Mouse (Mus musculus): ENCODE data around the gene Cpsf2.

DNA sequence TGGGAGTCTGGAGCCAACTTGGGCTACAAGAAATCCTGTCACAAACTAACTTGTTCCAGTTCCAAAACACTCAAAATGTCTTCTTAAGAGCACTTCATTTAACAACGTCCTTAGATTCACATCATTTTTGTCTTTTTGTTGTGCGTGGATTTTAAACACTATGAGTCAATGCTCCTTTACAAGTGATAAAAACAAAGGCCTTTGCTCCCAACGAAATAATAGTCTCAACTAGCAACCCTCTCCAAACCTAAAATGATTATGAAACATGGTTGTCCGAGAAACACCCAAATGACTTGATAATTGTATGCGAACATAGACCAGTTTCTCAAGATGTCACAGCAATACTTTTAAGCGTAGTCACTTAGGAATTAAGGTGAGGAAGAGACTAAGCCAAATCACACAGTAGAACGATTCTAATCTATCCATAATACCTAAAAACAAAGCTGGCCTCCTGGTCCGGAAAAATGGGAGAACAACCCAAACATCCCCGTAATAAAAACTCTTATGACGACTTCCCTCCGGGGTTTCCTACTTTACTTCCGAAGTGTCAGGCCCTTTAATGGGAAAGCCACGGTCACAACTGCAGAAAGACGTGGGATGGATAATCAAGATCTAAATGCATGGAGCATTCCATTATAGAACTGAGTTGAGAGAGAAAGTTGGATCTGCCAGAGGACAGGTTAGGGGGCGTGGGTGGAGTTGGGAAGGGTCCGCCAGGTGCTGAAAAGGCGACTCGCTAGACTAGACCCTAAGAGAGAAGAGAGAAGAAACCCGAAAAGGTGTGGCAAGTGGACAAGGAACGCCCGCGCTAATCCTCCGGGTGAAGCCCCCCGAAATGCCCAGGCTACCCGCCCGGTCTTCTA, 18.5 kb upstream of the Cpsf2 start:
- no peak for TF ChIP-seq POLR2A (IDR thresholded peaks at IDR 0.05; ENCODE audit: borderline replicate concordance, control insufficient read depth, low read depth, low read length)
- no peak for TF ChIP-seq CTCF (IDR thresholded peaks at IDR 0.05; ENCODE audit: control insufficient read depth, insufficient read depth, low read length)

Measured in bone marrow, adult 2 months (tissue).